Mouse (Mus musculus) right cerebral cortex, postnatal 14 days (tissue): ENCODE results near the gene S100a14.

Experiments
- DNase-seq: peaks from one replicate; pipeline ENCODE4 v3.0.0; 2022

The S100a14 gene

GRCm38 (mm10) chr3:90525421-90525820 lies 1.2 kb upstream of the S100a14 start:
- DNase-seq: no peak

- no peak for DNase-seq
These were observed 580 bp upstream of the S100a14 start for GRCm38 (mm10) chr3:90526076-90526475.

DNA sequence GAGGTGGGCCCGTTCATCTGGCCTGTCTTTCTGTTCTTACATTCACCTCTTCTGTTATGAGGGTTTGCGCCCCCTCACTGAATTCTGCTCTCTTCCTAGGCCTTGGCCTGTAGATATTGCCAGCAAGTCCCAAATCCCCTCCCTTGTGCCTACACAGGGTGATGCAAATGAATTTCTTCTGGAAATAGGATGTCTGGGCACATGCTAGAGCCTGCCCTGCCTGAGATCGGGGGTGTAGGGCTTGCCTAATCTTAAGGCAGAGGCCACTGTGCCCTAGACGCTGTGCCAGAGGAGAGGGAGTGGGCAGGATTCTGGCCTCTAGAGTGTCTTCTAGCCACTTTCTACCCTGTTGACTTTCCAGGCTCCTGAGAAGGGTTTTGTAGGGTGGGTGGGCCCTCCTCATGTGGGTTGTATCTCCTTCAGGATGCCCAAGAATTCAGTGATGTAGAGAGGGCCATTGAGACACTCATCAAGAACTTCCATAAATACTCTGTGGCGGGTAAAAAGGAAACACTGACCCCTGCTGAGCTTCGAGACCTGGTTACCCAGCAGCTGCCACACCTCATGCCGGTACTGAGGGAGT lies 726 bp downstream of the S100a14 start:
- no peak for DNase-seq

GRCm38 (mm10) chr3:90531713-90532112 lies 5.1 kb downstream of the S100a14 start:
- DNase-seq: no peak

- no peak for DNase-seq
These were observed 8.8 kb downstream of the S100a14 start for GRCm38 (mm10) chr3:90535446-90535845.

- DNase-seq: no peak
These were observed 10.7 kb downstream of the S100a14 start, which contains the start of gene S100a16 for GRCm38 (mm10) chr3:90537141-90537904. S100a16 (plus strand) TSS chr3:90537254.

- no peak for DNase-seq
These were observed 11.2 kb downstream of the S100a14 start for GRCm38 (mm10) chr3:90537905-90538296.

- no peak for DNase-seq
These were observed 14.2 kb downstream of the S100a14 start for GRCm38 (mm10) chr3:90540904-90541303.

DNA sequence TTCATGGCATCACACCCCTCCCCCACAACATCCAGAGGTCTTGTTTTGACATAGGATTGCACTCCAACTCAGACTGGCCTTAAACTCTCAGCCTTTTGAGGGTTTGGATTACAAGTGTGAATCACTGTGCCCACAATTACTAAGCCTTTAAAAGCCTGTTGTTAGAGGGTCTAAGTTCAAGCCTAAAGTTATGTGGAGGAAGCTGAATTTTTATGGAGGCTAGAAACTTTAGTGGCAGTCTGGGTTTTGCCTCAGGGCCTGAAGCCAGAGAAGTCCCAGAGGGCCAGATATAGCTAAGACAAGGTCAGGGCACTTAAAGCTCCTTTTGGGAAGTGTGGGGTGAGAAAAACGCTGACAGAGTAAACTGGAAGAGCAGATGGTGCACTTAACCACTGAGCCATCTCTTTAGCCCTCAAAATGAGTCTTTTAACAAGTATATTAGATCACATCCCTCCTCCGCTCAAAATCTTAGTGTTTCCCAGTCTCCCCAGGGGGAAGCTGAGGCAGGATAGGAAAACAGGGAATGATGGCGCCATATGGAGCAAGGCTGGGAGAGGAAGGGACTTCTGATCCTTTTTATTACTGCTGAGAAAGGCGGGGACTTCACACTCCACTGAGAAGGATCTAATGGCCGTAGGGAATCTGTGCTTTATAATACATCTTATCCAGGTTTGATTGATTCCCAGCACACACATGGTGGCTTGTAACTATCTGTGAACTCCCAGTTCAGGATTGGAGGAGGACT lies 23.2 kb downstream of the S100a14 start:
- no peak for DNase-seq

GRCm38 (mm10) chr3:90550421-90550790 lies 23.8 kb downstream of the S100a14 start:
- DNase-seq: no peak

- DNase-seq: no peak
These were observed 25.6 kb downstream of the S100a14 start for GRCm38 (mm10) chr3:90552231-90552630.

DNA sequence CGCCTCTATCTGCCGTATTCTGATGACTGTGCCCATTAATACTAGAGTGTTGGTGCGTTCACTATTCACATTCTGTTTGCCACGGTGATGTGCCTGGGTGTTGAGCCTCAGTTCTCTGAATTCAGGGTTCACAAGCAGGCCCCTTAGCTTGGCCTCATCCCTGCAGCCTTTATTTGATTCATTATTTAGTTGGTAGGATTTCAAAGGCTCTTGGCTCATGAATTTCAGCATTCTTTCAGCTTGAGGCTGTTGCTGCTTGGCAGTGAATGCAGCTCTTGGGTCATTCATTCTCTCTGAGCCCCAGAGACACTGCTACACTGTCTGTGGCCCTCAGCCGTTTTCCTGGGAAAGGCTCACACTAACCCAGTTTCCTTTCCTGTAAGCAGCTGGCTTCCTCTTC lies 29.3 kb downstream of the S100a14 start:
- no peak for DNase-seq

- DNase-seq: no peak
These were observed 33.5 kb downstream of the S100a14 start, which contains the start of gene S100a3 for GRCm38 (mm10) chr3:90560008-90560628. S100a3 (plus strand) TSS chr3:90560578.

DNA sequence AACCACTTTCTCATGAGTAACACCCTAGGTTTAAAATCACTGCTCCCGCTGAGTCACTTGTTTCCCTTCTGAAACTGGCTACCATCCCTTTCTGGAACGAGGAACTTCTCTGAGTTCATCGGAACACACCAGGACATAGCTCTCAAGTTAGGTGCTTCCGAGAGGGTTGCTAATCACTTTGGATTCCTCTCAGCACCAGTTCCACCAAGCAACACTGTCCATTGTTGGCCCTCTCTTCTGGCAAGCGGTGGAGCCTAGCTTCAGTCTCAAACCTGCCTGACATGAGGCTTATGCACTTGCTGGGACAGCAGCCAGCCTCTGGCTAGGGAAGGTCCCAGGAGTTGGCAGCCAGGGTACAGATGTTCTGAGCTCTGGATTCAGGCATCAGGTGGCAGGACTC lies 48.0 kb downstream of the S100a14 start:
- DNase-seq: no peak

- DNase-seq: no peak
These were observed 48.7 kb downstream of the S100a14 start for GRCm38 (mm10) chr3:90575320-90575719.

DNA sequence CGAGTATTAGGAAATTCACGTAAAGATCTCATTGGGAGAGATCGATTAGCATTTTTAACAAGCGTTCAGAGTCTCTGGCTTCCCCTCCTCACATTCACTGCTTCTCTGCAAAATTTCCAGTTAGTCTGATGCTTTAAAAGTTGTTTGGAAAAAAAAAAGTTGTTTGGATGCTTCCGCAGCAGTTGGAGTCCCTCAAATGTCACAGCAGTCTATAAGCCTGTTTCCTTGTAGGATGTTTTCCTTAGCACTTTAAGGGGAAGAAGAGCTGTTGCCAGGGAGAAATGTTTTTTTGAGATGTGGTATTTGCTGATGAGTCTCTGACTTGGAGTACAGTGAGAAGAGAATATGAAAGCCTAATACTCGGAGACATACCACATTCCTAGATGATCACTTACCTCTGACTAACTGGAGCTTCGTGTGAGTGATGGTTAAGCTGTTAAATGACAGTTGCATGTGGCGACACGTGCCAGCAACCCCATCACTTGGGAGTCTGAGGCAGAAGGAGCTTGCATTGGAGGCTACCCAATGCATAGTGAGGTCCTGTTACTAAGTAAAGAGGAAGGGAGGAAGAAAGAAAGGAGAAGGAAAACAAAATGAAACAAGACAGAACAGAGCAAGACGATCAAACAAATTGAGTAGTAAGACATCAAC lies 49.8 kb downstream of the S100a14 start:
- no peak for DNase-seq
